Mouse (Mus musculus): ENCODE measurements at regions not wholly inside any gene's neighbourhood (a gene's known extent, or its start where the extent isn't known, plus 50 kb on each side); places are given as distances from the start of the nearest gene placed in this dataset.

- TF ChIP-seq CTCF (IDR thresholded peaks at IDR 0.05; ENCODE audit: borderline replicate concordance, extremely low read depth, insufficient read depth, insufficient read length) (no peak), POLR2A (IDR thresholded peaks at IDR 0.05; ENCODE audit: borderline replicate concordance, extremely low read depth, insufficient read depth, insufficient read length, poor library complexity, severe bottlenecking) (no peak)
Measured at GRCm38 (mm10) chr9:46810266-46810665, 188.3 kb upstream of the Gm4791 start.

Data from brain, embryonic 14.5 days (tissue).